Mouse (Mus musculus): Measurements from ENCODE around the gene C1qtnf4. TPM values are rescaled to one million over a fixed set of nuclear protein-coding genes. Genes with fewer than 3 reads are reported as not detected.

The C1qtnf4 gene
- polyA plus RNA-seq, 1 experiment from 2014 or later: 22.5 TPM

DNA sequence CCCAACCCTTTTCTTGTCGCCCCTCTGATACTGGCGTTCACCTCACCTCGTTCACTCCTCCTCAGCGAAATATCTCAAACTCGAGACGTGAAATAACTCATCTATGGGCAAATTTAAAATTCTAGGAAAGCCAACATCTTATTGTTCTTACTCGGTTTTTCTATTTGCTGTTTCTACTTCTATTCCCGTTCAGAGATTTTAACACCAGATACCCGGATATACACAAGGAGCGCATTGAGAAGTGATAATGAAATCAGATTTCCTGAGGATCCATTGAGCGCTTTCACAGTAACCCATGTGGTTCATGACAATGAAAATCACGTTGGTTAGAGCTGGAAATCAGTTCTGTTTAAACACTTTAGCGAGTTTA, 38.0 kb upstream of the C1qtnf4 start:
- DNase-seq (ENCODE audit: low spot score) (no peak), ATAC-seq (ENCODE audit: insufficient read depth, low FRiP score, low TSS enrichment) (no peak)
- Histone ChIP-seq H3K36me3 (ENCODE audit: control insufficient read depth, insufficient read depth, low read length) (peaks cover 5% of the 10 kb centered on the region), H3K4me1 (ENCODE audit: control insufficient read depth, insufficient read depth, low read length) (no peaks in the 10 kb centered on the region), H3K4me2 (ENCODE audit: low read depth) (peak overlapping the region; percentile 57), H3K9me3 (ENCODE audit: control insufficient read depth, low read length) (no peaks in the 10 kb centered on the region), H3K9ac (ENCODE audit: low read length) (peak overlapping the region; percentile 82), H3K27me3 (ENCODE audit: control insufficient read depth, insufficient read depth, low read length) (no peaks in the 10 kb centered on the region), H3K4me3 (ENCODE audit: low read depth, low read length) (peak overlapping the region; percentile 65), H3K27ac (ENCODE audit: low read depth, low read length) (peak overlapping the region; percentile 79; the same call in 1 of the 2 replicates)
- 2% methylated on average over 13 of the region's 13 CpGs for WGBS

DNA sequence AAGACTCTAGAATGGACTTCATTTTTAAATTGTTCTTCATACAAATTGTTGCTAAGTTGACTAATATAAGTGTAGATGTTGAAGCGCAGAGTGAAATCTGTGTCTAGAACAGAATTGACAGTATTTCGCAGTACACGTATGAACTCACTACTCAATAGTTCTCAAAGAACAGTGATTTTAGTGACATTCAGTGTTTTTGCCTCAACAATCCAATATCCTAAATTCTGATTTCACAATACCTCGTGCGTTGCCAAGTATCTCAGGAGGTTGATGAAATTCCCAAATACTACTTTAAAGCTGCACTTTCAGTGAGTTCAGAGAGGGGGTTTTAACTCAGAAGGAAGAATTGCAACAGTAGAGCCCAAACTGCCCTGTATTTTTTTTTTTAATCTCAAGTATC, 37.3 kb upstream of the C1qtnf4 start:
- peak overlapping the region; percentile 57 for H3K4me2 ChIP-seq (ENCODE audit: low read depth)
- H3K9me3 ChIP-seq (ENCODE audit: control insufficient read depth, low read length): no peaks in the 10 kb centered on the region
- DNase-seq (ENCODE audit: low spot score) (no peak), ATAC-seq (ENCODE audit: insufficient read depth, low FRiP score, low TSS enrichment) (no peak)
- H3K9ac ChIP-seq (ENCODE audit: low read length): no peak overlapping the region; the same call in 1 of the 2 replicates
- no peaks in the 10 kb centered on the region for H3K4me1 ChIP-seq (ENCODE audit: control insufficient read depth, insufficient read depth, low read length)
- no peak overlapping the region for H3K27ac ChIP-seq (ENCODE audit: low read depth, low read length)
- peak overlapping the region; percentile 65 for H3K4me3 ChIP-seq (ENCODE audit: low read depth, low read length)
- 93% methylated on average over 5 of the region's 5 CpGs for WGBS
- no peaks in the 10 kb centered on the region for H3K27me3 ChIP-seq (ENCODE audit: control insufficient read depth, insufficient read depth, low read length)
- H3K36me3 ChIP-seq (ENCODE audit: control insufficient read depth, insufficient read depth, low read length): peaks cover 5% of the 10 kb centered on the region

DNA sequence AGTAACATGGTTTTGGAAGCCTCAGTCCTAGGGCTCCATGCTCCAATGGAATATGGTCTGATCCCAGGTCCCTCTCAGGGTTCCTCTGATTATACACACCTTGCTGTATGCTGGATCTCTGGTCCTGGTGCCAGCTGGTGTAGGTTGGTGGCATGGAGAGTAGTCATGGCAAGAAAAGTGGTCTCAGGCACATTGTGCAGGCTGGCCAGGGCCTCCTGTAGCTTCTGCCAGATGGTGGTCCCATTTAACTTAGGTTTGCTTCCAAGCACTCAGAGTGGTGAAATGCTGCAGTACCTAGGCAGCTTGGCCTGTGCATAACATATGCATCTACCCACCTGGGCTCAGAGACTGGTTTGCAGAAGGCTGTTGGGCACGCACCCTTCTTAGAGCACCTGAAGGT, 35.3 kb upstream of the C1qtnf4 start:
- Histone ChIP-seq H3K27ac (ENCODE audit: low read depth, low read length) (no peak overlapping the region), H3K36me3 (ENCODE audit: control insufficient read depth, insufficient read depth, low read length) (peaks cover 5% of the 10 kb centered on the region), H3K9me3 (ENCODE audit: control insufficient read depth, low read length) (no peaks in the 10 kb centered on the region), H3K4me1 (ENCODE audit: control insufficient read depth, insufficient read depth, low read length) (no peaks in the 10 kb centered on the region), H3K4me2 (ENCODE audit: low read depth) (no peak overlapping the region), H3K27me3 (ENCODE audit: control insufficient read depth, insufficient read depth, low read length) (no peaks in the 10 kb centered on the region), H3K4me3 (ENCODE audit: low read depth, low read length) (no peak overlapping the region), H3K9ac (ENCODE audit: low read length) (no peak overlapping the region)
- 100% methylated on average over 1 of the region's 1 CpGs for WGBS
- DNase-seq (ENCODE audit: low spot score) (no peak), ATAC-seq (ENCODE audit: insufficient read depth, low FRiP score, low TSS enrichment) (no peak)

DNA sequence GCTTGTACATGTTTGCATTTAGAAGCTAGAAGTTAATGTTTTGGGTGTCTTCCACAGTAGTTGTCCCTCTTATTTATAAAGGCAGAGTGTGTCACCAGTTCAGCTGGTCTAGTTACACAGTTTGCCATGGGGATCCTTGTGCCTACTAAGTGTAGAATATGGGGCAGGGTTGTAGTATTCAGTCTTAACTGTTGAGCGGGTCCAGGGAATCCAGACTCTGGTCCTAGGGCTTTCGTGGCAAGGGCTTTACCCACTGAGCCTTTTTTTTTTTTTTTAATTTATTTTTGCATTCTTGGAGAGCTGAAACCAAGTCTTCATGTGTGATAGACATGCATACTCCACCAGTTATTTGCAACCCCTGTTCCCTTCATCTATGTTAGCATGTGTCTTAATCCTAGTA, 24.2 kb upstream of the C1qtnf4 start:
- DNase-seq (ENCODE audit: low spot score) (no peak), ATAC-seq (ENCODE audit: insufficient read depth, low FRiP score, low TSS enrichment) (no peak)
- Histone ChIP-seq H3K36me3 (ENCODE audit: control insufficient read depth, insufficient read depth, low read length) (peaks cover 5% of the 10 kb centered on the region), H3K27ac (ENCODE audit: low read depth, low read length) (no peak overlapping the region), H3K9ac (ENCODE audit: low read length) (no peak overlapping the region), H3K4me1 (ENCODE audit: control insufficient read depth, insufficient read depth, low read length) (no peaks in the 10 kb centered on the region), H3K27me3 (ENCODE audit: control insufficient read depth, insufficient read depth, low read length) (no peaks in the 10 kb centered on the region), H3K4me2 (ENCODE audit: low read depth) (no peak overlapping the region), H3K9me3 (ENCODE audit: control insufficient read depth, low read length) (no peaks in the 10 kb centered on the region), H3K4me3 (ENCODE audit: low read depth, low read length) (no peak overlapping the region)
- WGBS: 92% methylated on average over 2 of the region's 2 CpGs

DNA sequence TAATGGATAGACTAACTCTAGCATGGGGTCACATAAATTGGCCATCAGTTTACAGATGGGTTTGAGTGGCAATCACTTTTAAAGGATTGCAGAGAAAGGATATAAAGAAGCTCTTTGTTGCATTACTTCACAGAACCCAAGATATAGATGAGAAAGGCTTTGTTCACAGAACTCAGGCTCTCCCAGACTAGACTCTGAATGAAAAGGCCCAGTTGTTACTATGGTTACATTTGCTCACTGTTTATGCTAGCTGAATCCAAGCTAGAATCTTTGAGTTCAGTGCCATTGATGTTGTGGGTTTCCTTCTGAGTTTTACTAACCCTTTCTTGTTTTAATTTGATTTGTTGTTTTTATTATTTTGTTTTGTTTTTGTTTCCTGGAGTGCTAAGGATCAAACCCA, 21.5 kb upstream of the C1qtnf4 start:
- DNase-seq (ENCODE audit: low spot score): no peak
- ATAC-seq (ENCODE audit: insufficient read depth, low FRiP score, low TSS enrichment): peak; percentile 54; the same call in 1 of the 2 replicates
- H3K36me3 ChIP-seq (ENCODE audit: control insufficient read depth, insufficient read depth, low read length): peaks cover 5% of the 10 kb centered on the region

DNA sequence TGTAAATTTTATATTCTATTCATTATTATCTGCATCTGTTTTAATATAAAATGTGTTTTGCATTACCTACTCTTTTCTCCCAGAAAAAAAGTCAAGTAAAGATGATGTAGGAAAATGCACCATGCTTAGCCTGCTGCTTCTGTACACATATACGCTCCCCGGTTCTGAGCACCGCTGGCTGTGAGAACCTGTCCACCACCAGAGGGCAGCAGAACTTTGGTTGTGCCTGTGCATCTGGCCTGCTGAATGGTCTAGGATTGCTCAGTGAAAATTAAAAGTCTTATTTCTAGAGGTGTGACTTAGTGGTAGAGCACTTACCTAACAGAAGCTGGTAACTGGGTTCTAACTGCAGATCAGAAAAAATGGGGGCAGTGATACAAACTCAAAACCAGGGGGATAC, 19.1 kb upstream of the C1qtnf4 start:
- no peaks in the 10 kb centered on the region for H3K9me3 ChIP-seq (ENCODE audit: control insufficient read depth, low read length)

More for the DNA sequence above, 21.5 kb upstream of the C1qtnf4 start:
- Histone ChIP-seq H3K4me2 (ENCODE audit: low read depth) (no peak overlapping the region), H3K4me3 (ENCODE audit: low read depth, low read length) (no peak overlapping the region), H3K9me3 (ENCODE audit: control insufficient read depth, low read length) (no peaks in the 10 kb centered on the region), H3K27ac (ENCODE audit: low read depth, low read length) (no peak overlapping the region), H3K4me1 (ENCODE audit: control insufficient read depth, insufficient read depth, low read length) (no peaks in the 10 kb centered on the region), H3K9ac (ENCODE audit: low read length) (no peak overlapping the region), H3K27me3 (ENCODE audit: control insufficient read depth, insufficient read depth, low read length) (no peaks in the 10 kb centered on the region)

DNA sequence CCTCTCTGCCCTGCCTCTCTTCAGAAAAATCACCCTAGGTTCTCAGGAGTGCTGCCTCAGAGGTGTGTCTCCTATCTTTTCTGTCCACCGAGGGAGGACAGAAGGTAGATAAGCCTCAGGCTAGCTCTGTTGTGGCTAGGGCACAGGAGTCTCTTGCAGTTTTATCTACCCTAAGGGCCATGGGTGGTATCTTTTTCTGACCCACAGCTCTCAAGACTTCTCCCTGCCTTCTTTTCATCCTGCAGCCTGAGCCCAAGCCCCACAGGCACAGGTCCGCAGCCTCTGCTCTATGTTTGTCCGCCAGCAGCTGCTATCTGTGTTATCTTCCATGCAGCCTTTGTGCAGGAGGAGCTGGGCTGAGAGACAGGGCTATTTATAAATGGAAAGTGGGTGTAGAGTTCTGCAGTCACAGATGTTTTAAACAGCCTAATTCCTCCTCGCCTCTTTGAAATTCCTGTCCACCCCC, 15.5 kb upstream of the C1qtnf4 start:
- Histone ChIP-seq H3K27ac (ENCODE audit: low read depth, low read length) (no peak overlapping the region), H3K9ac (ENCODE audit: low read length) (no peak overlapping the region), H3K4me1 (ENCODE audit: control insufficient read depth, insufficient read depth, low read length) (no peaks in the 10 kb centered on the region), H3K36me3 (ENCODE audit: control insufficient read depth, insufficient read depth, low read length) (no peaks in the 10 kb centered on the region), H3K4me2 (ENCODE audit: low read depth) (no peak overlapping the region), H3K27me3 (ENCODE audit: control insufficient read depth, insufficient read depth, low read length) (no peaks in the 10 kb centered on the region), H3K9me3 (ENCODE audit: control insufficient read depth, low read length) (no peaks in the 10 kb centered on the region), H3K4me3 (ENCODE audit: low read depth, low read length) (no peak overlapping the region)
- DNase-seq (ENCODE audit: low spot score): no peak
- no peak for ATAC-seq (ENCODE audit: insufficient read depth, low FRiP score, low TSS enrichment)
- 54% methylated on average over 4 of the region's 4 CpGs for WGBS

More for the DNA sequence above, 19.1 kb upstream of the C1qtnf4 start:
- no peak overlapping the region for H3K4me2 ChIP-seq (ENCODE audit: low read depth)
- H3K27ac ChIP-seq (ENCODE audit: low read depth, low read length): no peak overlapping the region
- no peaks in the 10 kb centered on the region for H3K27me3 ChIP-seq (ENCODE audit: control insufficient read depth, insufficient read depth, low read length)
- WGBS: 51% methylated on average over 3 of the region's 3 CpGs
- no peak overlapping the region for H3K9ac ChIP-seq (ENCODE audit: low read length)
- DNase-seq (ENCODE audit: low spot score) (peak; percentile 82), ATAC-seq (ENCODE audit: insufficient read depth, low FRiP score, low TSS enrichment) (peak; percentile 87)
- H3K4me1 ChIP-seq (ENCODE audit: control insufficient read depth, insufficient read depth, low read length): no peaks in the 10 kb centered on the region
- no peaks in the 10 kb centered on the region for H3K36me3 ChIP-seq (ENCODE audit: control insufficient read depth, insufficient read depth, low read length)
- no peak overlapping the region for H3K4me3 ChIP-seq (ENCODE audit: low read depth, low read length)

DNA sequence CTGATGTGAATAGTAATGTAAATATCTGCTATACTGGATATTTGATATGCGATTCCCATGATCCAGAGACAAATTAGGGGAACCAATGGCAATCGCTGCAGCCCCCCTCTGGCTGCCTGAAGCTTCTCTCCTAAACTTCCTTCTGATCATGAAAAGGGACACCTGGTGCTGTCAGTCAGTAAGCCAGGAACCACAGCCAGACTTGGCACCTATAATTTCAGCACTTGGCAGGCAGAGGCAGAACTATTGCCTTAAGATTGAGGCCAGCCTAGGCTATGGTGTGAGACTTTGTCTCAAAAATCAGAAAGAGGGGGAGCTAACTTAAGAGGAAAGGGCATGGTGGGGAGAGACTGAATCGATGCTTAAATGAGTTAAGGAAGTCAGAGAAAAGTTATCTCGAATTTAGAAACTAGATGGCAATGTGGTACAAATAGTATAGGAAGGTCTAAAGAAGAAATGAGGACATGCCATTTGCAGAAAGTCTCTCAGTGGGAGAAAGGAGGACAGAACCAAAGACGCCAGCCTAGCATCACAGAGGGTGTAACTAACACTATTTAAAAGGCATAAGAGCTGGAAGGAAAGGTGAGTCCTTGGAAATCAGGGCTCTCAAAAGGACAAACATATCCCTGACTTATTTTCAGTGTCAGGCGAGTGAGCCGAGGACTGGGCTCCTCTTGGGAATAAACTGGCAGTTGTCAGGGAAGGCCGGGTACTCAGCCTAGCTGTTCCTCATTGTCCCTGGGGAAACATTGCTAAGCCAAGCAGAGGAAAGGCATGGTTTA, 14.3 kb upstream of the C1qtnf4 start:
- Histone ChIP-seq H3K9ac (ENCODE audit: low read length) (no peak overlapping the region), H3K36me3 (ENCODE audit: control insufficient read depth, insufficient read depth, low read length) (no peaks in the 10 kb centered on the region), H3K4me1 (ENCODE audit: control insufficient read depth, insufficient read depth, low read length) (no peaks in the 10 kb centered on the region), H3K27ac (ENCODE audit: low read depth, low read length) (no peak overlapping the region), H3K4me2 (ENCODE audit: low read depth) (no peak overlapping the region), H3K27me3 (ENCODE audit: control insufficient read depth, insufficient read depth, low read length) (no peaks in the 10 kb centered on the region), H3K4me3 (ENCODE audit: low read depth, low read length) (no peak overlapping the region), H3K9me3 (ENCODE audit: control insufficient read depth, low read length) (no peaks in the 10 kb centered on the region)
- DNase-seq (ENCODE audit: low spot score): no peak
- 65% methylated on average over 8 of the region's 8 CpGs for WGBS
- ATAC-seq (ENCODE audit: insufficient read depth, low FRiP score, low TSS enrichment): no peak

DNA sequence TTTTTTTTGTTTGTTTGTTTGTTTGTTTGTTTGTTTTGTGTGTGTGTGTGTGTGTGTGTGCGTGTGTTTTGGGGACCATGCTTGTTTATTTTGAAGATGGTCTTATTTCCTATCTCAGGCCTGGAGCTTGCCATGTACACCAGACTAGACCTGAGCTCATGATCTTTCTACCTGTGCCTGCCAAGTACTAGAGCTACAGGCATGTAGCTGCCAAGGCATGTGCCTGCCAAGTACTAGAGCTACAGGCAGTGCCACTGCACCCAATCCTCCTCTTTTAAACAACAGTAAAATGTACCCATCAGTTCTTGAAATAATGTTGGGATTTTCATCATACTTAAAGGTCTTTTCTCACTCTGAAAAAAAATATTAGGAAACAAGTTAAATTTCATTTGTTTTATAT, 11.6 kb upstream of the C1qtnf4 start:
- no peak overlapping the region for H3K4me3 ChIP-seq (ENCODE audit: low read depth, low read length)
- DNase-seq (ENCODE audit: low spot score) (no peak), ATAC-seq (ENCODE audit: insufficient read depth, low FRiP score, low TSS enrichment) (no peak)
- no peak overlapping the region for H3K9ac ChIP-seq (ENCODE audit: low read length)
- WGBS: 86% methylated on average over 1 of the region's 1 CpGs
- no peaks in the 10 kb centered on the region for H3K36me3 ChIP-seq (ENCODE audit: control insufficient read depth, insufficient read depth, low read length)
- H3K27me3 ChIP-seq (ENCODE audit: control insufficient read depth, insufficient read depth, low read length): no peaks in the 10 kb centered on the region
- no peaks in the 10 kb centered on the region for H3K4me1 ChIP-seq (ENCODE audit: control insufficient read depth, insufficient read depth, low read length)
- no peak overlapping the region for H3K27ac ChIP-seq (ENCODE audit: low read depth, low read length)
- H3K9me3 ChIP-seq (ENCODE audit: control insufficient read depth, low read length): no peaks in the 10 kb centered on the region
- H3K4me2 ChIP-seq (ENCODE audit: low read depth): no peak overlapping the region
